Mouse (Mus musculus) spleen, adult 10 weeks (tissue): ENCODE measurements around the gene Olfr1361. TPM values are rescaled to one million over a fixed set of nuclear protein-coding genes. Genes with fewer than 3 reads are reported as not detected.

ENCODE experiments used
- polyA plus RNA-seq: library from polyadenylated mRNA; stranded (reverse); fragments of 350-450 nt; fragmentation: Illumina TruSeq; extraction: RNeasy Lipid Tissue Mini Kit (QIAGEN cat#74804); gene quantifications from one replicate; pipeline ENCODE4 v1.2.3, GENCODE M21; 2015; ENCODE audit warnings: low replicate concordance; ENCODE audit not compliant: insufficient read depth

Olfr1361 gene
- polyA plus RNA-seq, result not detected

GRCm38 (mm10) chr13:21663286-21663685 lies at the start of gene Olfr1361:
Gene Olfr1361 (minus strand): TSS chr13:21663386.

GRCm38 (mm10) chr13:21697811-21698210 lies 34.6 kb upstream of the Olfr1361 start, which contains the start of gene Olfr1359:
Gene Olfr1359 (plus strand): TSS chr13:21698111.

GRCm38 (mm10) chr13:21677305-21677704 lies 14.1 kb upstream of the Olfr1361 start, which contains the start of gene Olfr1360:
Gene Olfr1360 (minus strand): TSS chr13:21677405.

GRCm38 (mm10) chr13:21642418-21642817 lies 20.8 kb downstream of the Olfr1361 start, which contains the start of gene Olfr11:
Gene Olfr11 (minus strand): TSS chr13:21642518.

GRCm38 (mm10) chr13:21613922-21614321 lies 49.3 kb downstream of the Olfr1361 start, which contains the start of gene Olfr1362:
Gene Olfr1362 (minus strand): TSS chr13:21614022.

Other genes starting within 250 kb of the Olfr1361 start
- 1.5 TPM for gene Pgbd1, start 222.3 kb downstream of the Olfr1361 start, polyA plus RNA-seq
- 108 TPM for gene Zscan26, start 209.7 kb downstream of the Olfr1361 start, polyA plus RNA-seq
- 0.32 TPM for gene Nkapl, start 194.9 kb downstream of the Olfr1361 start, polyA plus RNA-seq
- 1.2 TPM for gene Zkscan4, start 184.5 kb downstream of the Olfr1361 start, polyA plus RNA-seq
- not detected for gene Gm10065, start 183.9 kb downstream of the Olfr1361 start, polyA plus RNA-seq
- gene AK157302, start 168.2 kb downstream of the Olfr1361 start, polyA plus RNA-seq, result 1.3 TPM
- 1.8 TPM for gene Gm11273, start 162.0 kb downstream of the Olfr1361 start, polyA plus RNA-seq
- 19.1 TPM for gene Zkscan8, start 132.3 kb downstream of the Olfr1361 start, polyA plus RNA-seq
- gene Olfr1366, start 120.6 kb downstream of the Olfr1361 start, polyA plus RNA-seq, result not detected
- gene Olfr1535, start 103.5 kb downstream of the Olfr1361 start, polyA plus RNA-seq, result not detected
- not detected for gene Olfr1364, start 81.6 kb downstream of the Olfr1361 start, polyA plus RNA-seq
- gene Olfr1362, start 49.4 kb downstream of the Olfr1361 start, polyA plus RNA-seq, result not detected
- not detected for gene Olfr11, start 20.9 kb downstream of the Olfr1361 start, polyA plus RNA-seq
- not detected for gene Olfr1360, start 14.0 kb upstream of the Olfr1361 start, polyA plus RNA-seq
- not detected for gene Olfr1359, start 34.7 kb upstream of the Olfr1361 start, polyA plus RNA-seq
- gene Hist1h2bl, start 52.8 kb upstream of the Olfr1361 start, polyA plus RNA-seq, result not detected
- gene Hist1h2ai, start 53.0 kb upstream of the Olfr1361 start, polyA plus RNA-seq, result not detected
- not detected for gene Hist1h3h, start 54.3 kb upstream of the Olfr1361 start, polyA plus RNA-seq
- gene Hist1h2bm, start 58.7 kb upstream of the Olfr1361 start, polyA plus RNA-seq, result not detected
- gene Hist1h4j, start 71.7 kb upstream of the Olfr1361 start, polyA plus RNA-seq, result not detected
- gene Hist1h4k, start 87.1 kb upstream of the Olfr1361 start, polyA plus RNA-seq, result not detected
- gene Hist1h2ak, start 90.4 kb upstream of the Olfr1361 start, polyA plus RNA-seq, result not detected
- not detected for gene Hist1h2bn, start 90.7 kb upstream of the Olfr1361 start, polyA plus RNA-seq
- gene Hist1h1b, start 117.2 kb upstream of the Olfr1361 start, polyA plus RNA-seq, result not detected
- not detected for gene Hist1h3i, start 120.0 kb upstream of the Olfr1361 start, polyA plus RNA-seq
- gene Hist1h2an, start 123.8 kb upstream of the Olfr1361 start, polyA plus RNA-seq, result not detected
- gene Hist1h2bp, start 124.1 kb upstream of the Olfr1361 start, polyA plus RNA-seq, result not detected
- 1.1 TPM for gene Hist1h2bq, start 146.8 kb upstream of the Olfr1361 start, polyA plus RNA-seq
- gene Hist1h2ao, start 147.1 kb upstream of the Olfr1361 start, polyA plus RNA-seq, result not detected
- gene Hist1h4m, start 148.4 kb upstream of the Olfr1361 start, polyA plus RNA-seq, result not detected
- gene Hist1h4n, start 168.8 kb upstream of the Olfr1361 start, polyA plus RNA-seq, result not detected
- gene Hist1h2ap, start 170.1 kb upstream of the Olfr1361 start, polyA plus RNA-seq, result not detected
- 0.81 TPM for gene Hist1h2br, start 170.4 kb upstream of the Olfr1361 start, polyA plus RNA-seq